Mouse (Mus musculus) left cerebral cortex, postnatal 36 days (tissue): ENCODE measurements around the gene Id2. TPM values are rescaled to one million over a fixed set of nuclear protein-coding genes. Genes with fewer than 3 reads are reported as not detected.

Experiments
- DNase-seq, 2 experiments: peaks; one replicate each; pipeline ENCODE4 v3.0.0; 2021 to 2022; ENCODE audit warnings: low spot score in 2 of 2, mixed read lengths in 1 of 2
- intact Hi-C: fragments of 180-260 bp; cut with DNase I; formaldehyde crosslinking; loops from one replicate; pipeline ENCODE4 v1.15.1; 2025
- total RNA-seq, 2 experiments: library from RNA; stranded (reverse); gene quantifications; 2 replicates each; pipeline ENCODE4 v1.2.3; 2021

Id2 gene
- 100 to 1,000 TPM; 155 to 170 TPM for total RNA-seq

GRCm38 (mm10) chr12:25097052-25097209, at the start of gene Id2:
Gene Id2, minus strand, starts transcription at chr12:25097140.
- no peak for DNase-seq
- intact Hi-C loops: loop anchor here (5.0 to 10.0 kb wide), 6 partner anchors 65 to 888 kb away; no protein-coding TSS in a partner anchor

GRCm38 (mm10) chr12:25145344-25145698, 48.4 kb upstream of the Id2 start:
- no peak for DNase-seq
- intact Hi-C loops: no loop called here

- DNase-seq: no peak
- intact Hi-C loops: no loop called here
These were observed 47.8 kb upstream of the Id2 start for GRCm38 (mm10) chr12:25144591-25145343.

GRCm38 (mm10) chr12:25143492-25143891, 46.6 kb upstream of the Id2 start:
- intact Hi-C loops: no loop called here
- DNase-seq: no peak

GRCm38 (mm10) chr12:25142251-25142650, 45.3 kb upstream of the Id2 start:
- intact Hi-C loops: no loop called here
- no peak for DNase-seq

- intact Hi-C loops: no loop called here
- no peak for DNase-seq
These were observed 44.4 kb upstream of the Id2 start for GRCm38 (mm10) chr12:25141311-25141710.

- DNase-seq: no peak
- intact Hi-C loops: no loop called here
These were observed 43.2 kb upstream of the Id2 start for GRCm38 (mm10) chr12:25140115-25140514.

GRCm38 (mm10) chr12:25138616-25139015, 41.7 kb upstream of the Id2 start:
- DNase-seq: no peak
- intact Hi-C loops: no loop called here

- intact Hi-C loops: no loop called here
- DNase-seq: no peak
These were observed 35.1 kb upstream of the Id2 start for GRCm38 (mm10) chr12:25132046-25132445.

GRCm38 (mm10) chr12:25127629-25128028, 30.7 kb upstream of the Id2 start:
- intact Hi-C loops: no loop called here
- DNase-seq: no peak

GRCm38 (mm10) chr12:25126228-25126627, 29.3 kb upstream of the Id2 start:
- DNase-seq: no peak
- intact Hi-C loops: no loop called here

- intact Hi-C loops: no loop called here
- DNase-seq: no peak
These were observed 28.4 kb upstream of the Id2 start for GRCm38 (mm10) chr12:25125239-25125776.

GRCm38 (mm10) chr12:25124431-25125238, 27.7 kb upstream of the Id2 start:
- DNase-seq: no peak
- intact Hi-C loops: no loop called here

- intact Hi-C loops: no loop called here
- DNase-seq: no peak
These were observed 23.8 kb upstream of the Id2 start for GRCm38 (mm10) chr12:25120753-25121152.

GRCm38 (mm10) chr12:25119278-25119677, 22.3 kb upstream of the Id2 start:
- no peak for DNase-seq
- intact Hi-C loops: no loop called here

- DNase-seq: no peak
- intact Hi-C loops: no loop called here
These were observed 21.0 kb upstream of the Id2 start for GRCm38 (mm10) chr12:25117856-25118511.

- intact Hi-C loops: no loop called here
- DNase-seq: no peak
These were observed 19.2 kb upstream of the Id2 start for GRCm38 (mm10) chr12:25116126-25116525.

GRCm38 (mm10) chr12:25114426-25114825, 17.5 kb upstream of the Id2 start:
- intact Hi-C loops: no loop called here
- no peak for DNase-seq

GRCm38 (mm10) chr12:25113357-25113756, 16.4 kb upstream of the Id2 start:
- DNase-seq: no peak
- intact Hi-C loops: no loop called here

- intact Hi-C loops: no loop called here
- no peak for DNase-seq
These were observed 15.9 kb upstream of the Id2 start for GRCm38 (mm10) chr12:25112806-25113205.

GRCm38 (mm10) chr12:25110682-25111078, 13.7 kb upstream of the Id2 start:
- intact Hi-C loops: no loop called here
- no peak for DNase-seq
